Mouse (Mus musculus) liver, embryonic 16.5 days (tissue): ENCODE measurements around the gene Spata3. TPM values are rescaled to one million over a fixed set of nuclear protein-coding genes. Genes with fewer than 3 reads are reported as not detected.

Source experiments
- ATAC-seq: fragments of 200-750 bp; cut with Nextera tagmentation; 2 replicates; pipeline ENCODE4 v1.8.0; 2017; ENCODE audit warnings: low read depth, mild to moderate bottlenecking, moderate number of reproducible peaks, moderate library complexity
- H3K27ac ChIP-seq: fragments of 300-500 bp; sonication (generic); 2 replicates; pipeline ENCODE4 v1.5.1; 2014; ENCODE audit warnings: mild to moderate bottlenecking, low read length
- H3K27me3 ChIP-seq: fragments of 300-500 bp; sonication (generic); 2 replicates; pipeline ENCODE4 v1.6.1; 2014; ENCODE audit warnings: low read depth, low read length, mixed read lengths; ENCODE audit not compliant: control insufficient read depth, insufficient read depth
- H3K36me3 ChIP-seq: fragments of 300-500 bp; sonication (generic); 2 replicates; pipeline ENCODE4 v1.6.1; 2014; ENCODE audit warnings: mild to moderate bottlenecking; ENCODE audit not compliant: control insufficient read depth, insufficient read depth
- H3K4me1 ChIP-seq: fragments of 300-500 bp; sonication (generic); 2 replicates; pipeline ENCODE4 v1.6.1; 2014; ENCODE audit warnings: low read depth, low read length, mixed read lengths; ENCODE audit not compliant: control insufficient read depth
- H3K4me2 ChIP-seq: fragments of 300-500 bp; sonication (generic); 2 replicates; pipeline ENCODE4 v1.6.1; 2014; ENCODE audit warnings: low read depth, low read length, mixed read lengths
- H3K4me3 ChIP-seq: fragments of 300-500 bp; sonication (generic); 2 replicates; pipeline ENCODE4 v1.5.1; 2014; ENCODE audit warnings: low read depth, mild to moderate bottlenecking, low read length
- H3K9ac ChIP-seq: fragments of 300-500 bp; sonication (generic); 2 replicates; pipeline ENCODE4 v1.6.1; 2014; ENCODE audit warnings: low read depth, low read length
- H3K9me3 ChIP-seq: fragments of 300-500 bp; sonication (generic); replicated peaks from 2 replicates; pipeline ENCODE4 v1.6.1; 2016; ENCODE audit warnings: low read length; ENCODE audit not compliant: control insufficient read depth
- WGBS: fragments of 180-500 bp; shearing (Covaris S2); extraction: QIAGEN DNeasy Blood & Tissue Kit; methylation state at CpG from one replicate; pipeline ENCODE4 v1.1.7; 2014; ENCODE audit not compliant: insufficient replicate concordance; 5-methylcytosine and 5-hydroxymethylcytosine counted together
- polyA plus RNA-seq: library from polyadenylated mRNA; unstranded; fragments of >200 nt; fragmentation: Nextera tagmentation; extraction: Ambion mirVana; gene quantifications from 2 replicates; pipeline ENCODE4 v1.2.1, GENCODE M21; 2015

Spata3 gene
- 0.24 and 0.37 TPM in 2 replicates for polyA plus RNA-seq

DNA sequence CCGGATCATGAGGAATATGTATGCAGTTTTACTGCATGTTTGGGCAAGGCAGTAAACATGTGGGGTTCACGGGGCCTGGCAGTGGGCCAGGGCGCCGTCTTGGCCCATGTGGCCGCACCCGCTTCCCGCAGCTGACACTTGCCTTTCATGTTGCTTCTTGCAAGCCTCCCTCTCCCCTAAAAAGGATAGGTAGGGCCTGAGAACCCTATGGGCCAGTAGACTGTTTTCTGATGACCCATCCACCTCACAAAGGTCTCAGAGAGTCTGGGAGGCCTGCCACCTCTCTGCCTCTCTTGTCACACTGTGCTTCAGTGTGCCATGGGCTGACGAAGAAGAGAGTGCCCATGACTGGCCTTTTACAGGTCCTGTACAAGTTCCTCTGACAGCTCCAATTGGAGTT lies at the start of gene Spata3:
Spata3 (plus strand) TSS at position 301 of the 400 bp plus-strand sequence.
- 74% methylated on average over 8 of the region's 8 CpGs for WGBS
- H3K36me3 ChIP-seq, result no peaks in the 10 kb centered on the region
- H3K27me3 ChIP-seq, result peaks cover 18% of the 10 kb centered on the region
- no peaks in the 10 kb centered on the region for H3K4me1 ChIP-seq
- no peak for ATAC-seq
- H3K9ac ChIP-seq, result no peak within 1 kb of the TSS
- no peaks in the 10 kb centered on the region for H3K9me3 ChIP-seq
- H3K4me2 ChIP-seq, result no peak within 1 kb of the TSS
- H3K4me3 ChIP-seq, result no peak within 1 kb of the TSS
- no peak within 1 kb of the TSS for H3K27ac ChIP-seq

GRCm38 (mm10) chr1:85969081-85969480 lies 47.5 kb upstream of the Spata3 start:
- H3K36me3 ChIP-seq, result no peaks in the 10 kb centered on the region
- H3K9me3 ChIP-seq, result no peaks in the 10 kb centered on the region
- no peak overlapping the region for H3K27ac ChIP-seq
- no peaks in the 10 kb centered on the region for H3K4me1 ChIP-seq
- H3K4me2 ChIP-seq, result no peak overlapping the region
- 48% methylated on average over 1 of the region's 1 CpGs for WGBS
- no peak overlapping the region for H3K4me3 ChIP-seq
- H3K27me3 ChIP-seq, result no peaks in the 10 kb centered on the region
- H3K9ac ChIP-seq, result no peak overlapping the region
- no peak for ATAC-seq

- H3K27ac ChIP-seq, result no peak overlapping the region
- no peaks in the 10 kb centered on the region for H3K9me3 ChIP-seq
- H3K4me3 ChIP-seq, result no peak overlapping the region
- no peaks in the 10 kb centered on the region for H3K36me3 ChIP-seq
- no peak overlapping the region for H3K4me2 ChIP-seq
- no peaks in the 10 kb centered on the region for H3K4me1 ChIP-seq
- H3K27me3 ChIP-seq, result no peaks in the 10 kb centered on the region
- no peak for ATAC-seq
- H3K9ac ChIP-seq, result no peak overlapping the region
- WGBS, result 56% methylated on average over 1 of the region's 1 CpGs
Measured at GRCm38 (mm10) chr1:85969519-85969918, 47.1 kb upstream of the Spata3 start.

DNA sequence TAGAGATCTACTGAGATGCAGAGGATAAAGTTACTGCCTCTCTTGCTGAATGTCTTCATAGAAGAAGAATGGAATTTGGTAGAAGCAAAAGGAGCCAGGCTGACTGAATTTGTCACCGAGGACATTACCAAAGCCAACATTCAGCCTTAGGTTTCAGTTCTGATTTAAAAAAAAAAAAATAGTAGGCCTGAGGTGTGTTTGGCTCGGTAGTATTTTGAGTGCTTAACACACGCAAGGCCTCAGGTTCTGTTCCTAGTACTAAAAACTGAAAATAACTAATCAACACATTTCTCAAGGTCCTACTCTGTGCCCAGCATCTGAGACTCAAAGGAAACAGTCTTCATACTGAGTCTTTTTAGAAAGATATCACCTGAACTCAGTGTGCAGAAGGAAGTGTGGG lies 45.5 kb upstream of the Spata3 start:
- Histone ChIP-seq H3K27ac (no peak overlapping the region), H3K36me3 (no peaks in the 10 kb centered on the region), H3K27me3 (no peaks in the 10 kb centered on the region), H3K4me2 (no peak overlapping the region), H3K9me3 (no peaks in the 10 kb centered on the region), H3K4me1 (no peaks in the 10 kb centered on the region), H3K4me3 (no peak overlapping the region), H3K9ac (no peak overlapping the region)
- WGBS, result 57% methylated on average over 3 of the region's 3 CpGs
- ATAC-seq, result no peak

DNA sequence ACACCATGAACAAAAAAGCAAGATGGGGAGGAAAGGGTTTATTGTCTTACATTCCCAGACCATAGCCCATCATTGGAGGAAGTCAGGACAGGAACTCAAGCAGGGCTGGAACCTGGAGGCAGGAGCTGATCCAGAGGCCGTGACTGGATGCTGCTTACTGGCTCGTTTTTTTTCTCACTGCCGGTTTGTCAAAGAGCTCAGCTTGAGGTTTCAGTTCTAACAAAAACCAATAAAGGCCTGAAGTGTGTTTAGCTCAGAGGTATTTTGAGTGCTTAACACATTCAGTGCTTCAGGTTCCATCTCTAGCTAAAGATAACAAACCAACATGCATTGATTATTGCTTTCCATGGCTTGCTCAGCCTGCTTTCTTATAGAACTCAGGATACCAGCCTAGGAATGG lies 44.3 kb upstream of the Spata3 start:
- ATAC-seq, result no peak
- Histone ChIP-seq H3K27ac (no peak overlapping the region), H3K27me3 (no peaks in the 10 kb centered on the region), H3K9me3 (no peaks in the 10 kb centered on the region), H3K9ac (no peak overlapping the region), H3K4me2 (no peak overlapping the region), H3K4me3 (no peak overlapping the region), H3K4me1 (no peaks in the 10 kb centered on the region), H3K36me3 (no peaks in the 10 kb centered on the region)
- 42% methylated on average over 3 of the region's 3 CpGs for WGBS

- no peak overlapping the region for H3K27ac ChIP-seq
- H3K36me3 ChIP-seq, result no peaks in the 10 kb centered on the region
- H3K4me3 ChIP-seq, result no peak overlapping the region
- ATAC-seq, result no peak
- H3K27me3 ChIP-seq, result no peaks in the 10 kb centered on the region
- H3K4me1 ChIP-seq, result no peaks in the 10 kb centered on the region
- WGBS, result 50% methylated on average over 2 of the region's 2 CpGs
- H3K4me2 ChIP-seq, result no peak overlapping the region
- no peak overlapping the region for H3K9ac ChIP-seq
- H3K9me3 ChIP-seq, result no peaks in the 10 kb centered on the region
Measured at GRCm38 (mm10) chr1:85973468-85973877, 43.1 kb upstream of the Spata3 start.

- Histone ChIP-seq H3K36me3 (no peaks in the 10 kb centered on the region), H3K27ac (no peak overlapping the region), H3K4me3 (no peak overlapping the region), H3K4me1 (peaks cover 3% of the 10 kb centered on the region; the same call in 1 of the 2 replicates), H3K9ac (no peak overlapping the region), H3K9me3 (no peaks in the 10 kb centered on the region), H3K4me2 (no peak overlapping the region), H3K27me3 (no peaks in the 10 kb centered on the region)
- 17% methylated on average over 3 of the region's 3 CpGs for WGBS
- ATAC-seq, result no peak
Measured at GRCm38 (mm10) chr1:85977709-85978108, 38.9 kb upstream of the Spata3 start.

- Histone ChIP-seq H3K4me3 (no peak overlapping the region), H3K9ac (no peak overlapping the region), H3K36me3 (no peaks in the 10 kb centered on the region), H3K27ac (no peak overlapping the region), H3K4me1 (peaks cover 3% of the 10 kb centered on the region; the same call in 1 of the 2 replicates), H3K9me3 (no peaks in the 10 kb centered on the region), H3K4me2 (no peak overlapping the region), H3K27me3 (no peaks in the 10 kb centered on the region)
- ATAC-seq, result no peak; the same call in 1 of the 2 replicates
- 28% methylated on average over 7 of the region's 7 CpGs for WGBS
Measured at GRCm38 (mm10) chr1:85981738-85982357, 34.8 kb upstream of the Spata3 start.

DNA sequence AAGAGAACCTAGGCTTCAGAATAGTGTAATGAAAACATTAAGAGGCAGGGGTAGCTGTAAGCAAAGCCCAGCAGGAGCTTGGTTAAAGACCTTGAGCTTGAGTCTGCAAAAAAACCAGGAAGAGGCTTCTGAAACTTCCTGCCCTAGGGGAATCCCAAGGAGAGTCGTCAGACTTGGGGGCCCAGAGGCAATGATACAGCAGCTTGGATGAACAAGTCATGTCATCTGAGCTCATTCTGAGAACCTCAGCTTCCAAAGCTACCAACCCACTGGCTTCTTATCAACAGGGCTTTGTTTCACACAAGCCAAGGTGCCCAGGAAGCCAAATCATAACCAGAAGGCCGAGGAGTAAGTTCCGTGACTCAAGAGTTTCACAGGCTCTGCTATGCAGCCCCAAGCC lies 30.8 kb upstream of the Spata3 start:
- Histone ChIP-seq H3K4me1 (peaks cover 3% of the 10 kb centered on the region; the same call in 1 of the 2 replicates), H3K27ac (no peak overlapping the region), H3K9me3 (no peaks in the 10 kb centered on the region), H3K9ac (no peak overlapping the region), H3K4me3 (no peak overlapping the region), H3K36me3 (no peaks in the 10 kb centered on the region), H3K4me2 (no peak overlapping the region), H3K27me3 (no peaks in the 10 kb centered on the region)
- 54% methylated on average over 3 of the region's 3 CpGs for WGBS
- ATAC-seq, result no peak
